Comparison of ENCODE assay signal across 21 mouse cellular contexts in genomic region chr6:19415456-19415855, GRCm38 (mm10).
"Had no signal": no experiment of that assay in that cellular context is flagged by ENCODE, and none has a peak within 500 bp of the region (broad histone marks: within the 10 kb centered on the region; RNA-seq: fewer than 3 reads in every experiment).

No protein-coding gene starts in this region.

- H3K36me3 ChIP-seq: heart, embryonic 13.5 days; heart, embryonic 15.5 days; hindbrain, embryonic 13.5 days; hindbrain, embryonic 15.5 days; limb, embryonic 13.5 days; limb, embryonic 15.5 days; liver, embryonic 12.5 days had no signal

- H3K27me3 ChIP-seq: heart, embryonic 13.5 days; heart, embryonic 15.5 days; hindbrain, embryonic 13.5 days; hindbrain, embryonic 15.5 days; limb, embryonic 13.5 days; limb, embryonic 15.5 days; liver, embryonic 12.5 days had no signal

- H3K9me3 ChIP-seq: heart, embryonic 13.5 days; heart, embryonic 15.5 days; hindbrain, embryonic 13.5 days; hindbrain, embryonic 15.5 days; limb, embryonic 13.5 days; limb, embryonic 15.5 days; liver, embryonic 12.5 days had no signal

- H3K27ac ChIP-seq: heart, adult 2 months; heart, embryonic 13.5 days; heart, embryonic 15.5 days; hindbrain, embryonic 13.5 days; hindbrain, embryonic 15.5 days; hindbrain, postnatal 0 days; layer of hippocampus, adult 2 months; limb, embryonic 13.5 days; limb, embryonic 15.5 days; liver, embryonic 12.5 days; liver, embryonic 14.5 days had no signal

- ATAC-seq: hindbrain, postnatal 0 days; liver, embryonic 12.5 days had no signal

- H3K4me2 ChIP-seq: heart, embryonic 11.5 days; heart, embryonic 13.5 days; heart, embryonic 15.5 days; hindbrain, embryonic 13.5 days; hindbrain, embryonic 15.5 days; limb, embryonic 13.5 days; limb, embryonic 15.5 days; liver, embryonic 12.5 days had no signal

- H3K9ac ChIP-seq: heart, embryonic 13.5 days; heart, embryonic 15.5 days; hindbrain, embryonic 13.5 days; hindbrain, embryonic 15.5 days; limb, embryonic 13.5 days; limb, embryonic 15.5 days; liver, embryonic 12.5 days; liver, embryonic 14.5 days had no signal

- H3K4me3 ChIP-seq: heart, adult 2 months; heart, embryonic 13.5 days; heart, embryonic 15.5 days; hindbrain, embryonic 13.5 days; hindbrain, embryonic 15.5 days; layer of hippocampus, adult 2 months; limb, embryonic 13.5 days; limb, embryonic 15.5 days; liver, embryonic 12.5 days had no signal

- DNase-seq: gastrocnemius, postnatal 14 days; gastrocnemius, postnatal 36 days; heart, adult 11 months; heart, adult 2 months; heart, postnatal 14 days; heart, postnatal 36 days; kidney, adult 18-20 months; layer of hippocampus, adult 9-11 months; layer of hippocampus, postnatal 36 days; left cerebral cortex, postnatal 4 days had no signal

- H3K4me1 ChIP-seq: heart, embryonic 13.5 days; heart, embryonic 15.5 days; hindbrain, embryonic 13.5 days; hindbrain, embryonic 15.5 days; limb, embryonic 13.5 days; limb, embryonic 15.5 days; liver, embryonic 12.5 days had no signal
